Mouse (Mus musculus): ENCODE data around the gene Serpinb6d. TPM values are rescaled to one million over a fixed set of nuclear protein-coding genes. Genes with fewer than 3 reads are reported as not detected.

Serpinb6d gene
- polyA plus RNA-seq (2015; fragmentation: Illumina TruSeq; extraction: RNeasy Lipid Tissue Mini Kit (QIAGEN cat#74804); ENCODE audit: insufficient read depth, low replicate concordance), result not detected

DNA sequence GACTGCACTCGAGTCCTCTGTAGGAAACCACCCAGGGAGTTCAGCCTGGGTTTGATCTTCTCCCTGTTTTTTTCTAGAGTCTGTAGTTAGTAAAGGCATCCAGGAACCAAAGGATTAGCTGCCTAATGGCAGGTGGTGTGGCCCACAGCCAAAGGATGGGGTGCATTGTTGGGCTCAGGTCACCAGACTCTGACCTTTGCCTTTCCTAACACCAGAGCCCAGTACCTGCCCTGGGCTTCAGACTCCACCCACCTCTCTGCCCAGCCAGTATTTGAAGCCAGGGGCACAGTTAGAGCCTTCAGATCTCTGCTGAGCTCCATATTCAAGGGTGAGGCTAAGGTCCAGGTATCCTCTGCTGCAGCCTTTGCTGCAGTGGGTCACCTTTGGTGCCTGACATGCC is at the start of gene Serpinb6d:
TSS of gene Serpinb6d (plus strand) at position 301 of the 400 bp plus-strand sequence.

Other genes starting within 250 kb of the Serpinb6d start
- not detected for gene Serpinb9g, start 176.6 kb upstream of the Serpinb6d start, polyA plus RNA-seq (2015; fragmentation: Illumina TruSeq; extraction: RNeasy Lipid Tissue Mini Kit (QIAGEN cat#74804); ENCODE audit: insufficient read depth, low replicate concordance)
- gene Serpinb6e, start 182.0 kb downstream of the Serpinb6d start, polyA plus RNA-seq (2015; fragmentation: Illumina TruSeq; extraction: RNeasy Lipid Tissue Mini Kit (QIAGEN cat#74804); ENCODE audit: insufficient read depth, low replicate concordance), result not detected
- not detected for gene Serpinb6c, start 244.3 kb downstream of the Serpinb6d start, polyA plus RNA-seq (2015; fragmentation: Illumina TruSeq; extraction: RNeasy Lipid Tissue Mini Kit (QIAGEN cat#74804); ENCODE audit: insufficient read depth, low replicate concordance)

Measured in spleen, adult 10 weeks (tissue).